Mouse (Mus musculus) olfactory bulb, adult 2 months (tissue): ENCODE measurements around the gene Nme2. TPM values are rescaled to one million over a fixed set of nuclear protein-coding genes. Genes with fewer than 3 reads are reported as not detected.
A peak's percentile ranks its signal among the peaks of the same experiment; 100 is the strongest.
"Not testable (repeated sequence)": the region's sequence is repeated elsewhere in the genome, so short reads cannot be mapped to it uniquely, and the experiment has no call there.

Experiments used
- H3K27ac ChIP-seq: fragments of 200-500 bp; 2 replicates; pipeline ENCODE4 v1.5.1; 2012; ENCODE audit warnings: low read depth, low read length; ENCODE audit not compliant: insufficient read depth
- H3K4me1 ChIP-seq: fragments of 200-500 bp; 2 replicates; pipeline ENCODE4 v1.6.1; 2012; ENCODE audit warnings: low read length; ENCODE audit not compliant: control insufficient read depth, insufficient read depth
- H3K4me3 ChIP-seq: fragments of 200-500 bp; 2 replicates; pipeline ENCODE4 v1.5.1; 2012; ENCODE audit warnings: mild to moderate bottlenecking, low read depth, low read length, moderate library complexity; ENCODE audit not compliant: insufficient read depth
- CTCF ChIP-seq: fragments of 200-500 bp; IDR thresholded peaks from 2 replicates; pipeline ENCODE4 v1.5.1; 2012; ENCODE audit warnings: low read depth, mild to moderate bottlenecking, low read length, moderate library complexity; ENCODE audit not compliant: insufficient read depth
- POLR2A ChIP-seq: fragments of 200-500 bp; IDR thresholded peaks from 2 replicates; pipeline ENCODE4 v1.6.1; 2012; ENCODE audit warnings: mild to moderate bottlenecking, low read depth, low read length, moderate library complexity; ENCODE audit not compliant: insufficient read depth
- WGBS: fragments of 180-500 bp; shearing (Covaris S2); methylation state at CpG from one replicate; pipeline ENCODE4 v1.1.7; 2018; 5-methylcytosine and 5-hydroxymethylcytosine counted together
- polyA plus RNA-seq: library from polyadenylated mRNA; stranded (reverse); fragments of >200 nt; gene quantifications from 2 replicates; pipeline ENCODE4 v1.2.4, GENCODE M21; 2012; ENCODE audit warnings: low replicate concordance; ENCODE audit not compliant: missing spikeins, insufficient read depth, insufficient read length

The Nme2 gene
- polyA plus RNA-seq, 1 experiment: not detected

DNA sequence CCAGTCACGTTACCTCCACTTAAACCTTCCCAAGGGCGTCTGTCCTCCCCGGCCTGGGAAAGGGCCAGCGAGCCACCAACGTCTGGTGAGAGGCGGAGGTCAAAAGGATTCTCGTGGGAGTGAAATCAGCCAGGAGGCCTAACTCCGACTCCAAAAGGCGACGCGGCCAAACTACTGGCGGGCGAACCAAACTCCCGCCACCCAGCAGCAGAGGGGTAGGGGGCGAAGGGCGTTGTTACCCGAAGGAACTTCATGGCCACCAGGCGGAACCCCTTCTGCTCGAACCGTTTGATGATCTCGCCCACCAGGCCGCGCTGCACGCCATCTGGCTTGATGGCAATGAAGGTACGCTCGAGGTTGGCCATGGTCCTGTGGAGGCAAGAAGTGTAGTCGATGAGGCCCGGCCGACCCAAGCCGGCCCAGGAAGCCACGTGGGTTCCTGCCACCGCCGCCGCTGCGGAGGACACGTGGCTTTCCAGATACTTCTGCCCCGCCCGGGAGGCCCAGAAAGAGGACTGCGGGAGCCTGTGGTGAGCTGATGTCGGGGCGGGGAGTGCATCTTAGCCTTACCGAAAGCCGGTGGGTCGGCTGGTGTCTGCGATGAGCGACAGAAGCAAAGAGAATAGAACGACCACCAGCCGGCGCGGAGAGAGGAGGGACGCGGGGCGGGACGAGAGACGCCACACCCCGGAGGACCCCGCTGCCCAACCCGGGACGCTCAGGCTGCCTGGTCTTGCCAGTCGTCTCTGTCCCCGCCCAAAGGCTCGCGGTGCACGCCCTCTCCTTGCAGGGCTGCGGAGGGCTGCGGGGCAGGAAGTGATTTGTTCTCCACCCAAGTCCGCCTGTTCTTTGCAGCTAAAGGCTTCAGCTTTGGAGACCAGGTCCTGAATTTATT, 556 bp downstream of the Nme2 start:
- WGBS: under 1% methylated on average over 67 of the region's 67 CpGs
- peak overlapping the region; percentile 55 for H3K27ac ChIP-seq
- peaks cover 19% of the 10 kb centered on the region for H3K4me1 ChIP-seq
- 0 out of 2 replicates have a peak, but pooled peaks have one; percentile 29 for TF ChIP-seq POLR2A
- TF ChIP-seq CTCF: peak; percentile 36; the same call in 1 of the 2 replicates
- peak overlapping the region; percentile 79 for H3K4me3 ChIP-seq

DNA sequence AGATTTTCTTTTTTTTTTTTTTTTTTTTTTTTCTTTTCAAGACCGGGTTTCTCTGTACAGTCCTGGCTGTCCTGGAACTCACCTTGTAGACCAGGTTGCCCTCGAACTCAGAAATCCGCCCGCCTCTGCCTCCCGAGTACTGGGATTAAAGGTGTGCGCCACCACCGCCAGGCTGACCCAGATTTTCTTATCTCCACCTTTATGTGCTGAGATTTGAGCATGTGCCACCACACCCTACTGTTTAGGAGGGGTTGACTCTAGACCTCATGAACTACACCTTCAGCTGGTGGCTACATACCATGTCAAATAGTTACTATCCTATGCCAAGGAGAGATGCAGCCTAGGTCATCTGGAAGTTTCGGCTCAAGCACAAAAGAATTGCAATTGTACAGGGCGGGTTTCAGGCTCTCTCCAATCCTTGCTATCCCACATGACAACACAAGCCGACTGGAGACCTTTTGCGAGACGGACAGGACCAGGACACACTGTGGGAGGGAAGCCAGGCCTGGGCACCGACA, 1.3 kb downstream of the Nme2 start:
- WGBS: 48% methylated on average over 13 of the region's 13 CpGs

DNA sequence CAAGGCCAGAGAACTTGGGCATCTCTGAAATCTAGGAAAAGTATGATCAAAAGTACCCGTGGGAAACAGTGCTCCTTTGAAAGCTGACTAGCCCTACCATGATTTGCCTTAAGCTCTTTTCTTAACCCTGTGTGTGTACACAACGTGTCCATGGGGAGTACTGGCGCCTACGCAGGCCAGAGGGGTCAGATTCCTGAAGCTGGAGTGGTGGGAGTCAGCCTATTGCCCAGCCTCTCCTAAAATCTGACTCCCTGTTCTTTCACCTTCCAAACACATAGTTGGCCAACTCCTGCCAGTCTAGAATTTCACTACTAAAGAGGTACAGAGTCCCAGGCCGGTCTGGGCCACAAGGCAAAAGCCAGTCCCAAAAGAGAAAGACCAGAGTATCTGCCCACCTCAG, 3.7 kb downstream of the Nme2 start:
- Histone ChIP-seq H3K4me1 (peaks cover 16% of the 10 kb centered on the region), H3K4me3 (no peak overlapping the region), H3K27ac (no peak overlapping the region)
- no peak for TF ChIP-seq POLR2A
- no peak for TF ChIP-seq CTCF
- 76% methylated on average over 5 of the region's 5 CpGs for WGBS

More for the DNA sequence above, 1.3 kb downstream of the Nme2 start:
- H3K27ac ChIP-seq: no peak overlapping the region
- peak overlapping the region; percentile 79 for H3K4me3 ChIP-seq
- TF ChIP-seq CTCF: no peak
- no peak for TF ChIP-seq POLR2A
- peaks cover 19% of the 10 kb centered on the region for H3K4me1 ChIP-seq

DNA sequence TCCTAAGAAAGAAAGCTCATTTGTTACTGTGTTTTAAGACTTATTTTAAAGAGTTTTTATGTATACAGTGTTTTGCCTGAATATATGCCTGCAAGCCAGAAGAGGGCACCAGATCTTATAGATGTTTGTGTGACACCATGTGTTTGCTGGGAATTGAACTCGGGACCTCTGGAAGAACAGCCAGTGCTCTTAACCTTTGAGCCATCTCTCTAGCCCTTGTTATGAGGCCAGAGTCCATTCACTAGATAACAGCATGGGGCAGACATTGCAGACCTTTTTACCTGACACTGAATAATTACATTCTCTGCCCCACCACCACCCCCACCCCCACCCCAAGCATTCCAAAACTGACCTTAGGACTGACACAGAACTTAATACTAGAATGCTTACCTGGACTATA, 6.0 kb downstream of the Nme2 start:
- TF ChIP-seq POLR2A (no peak), CTCF (no peak)
- Histone ChIP-seq H3K4me3 (no peak overlapping the region), H3K4me1 (peaks cover 7% of the 10 kb centered on the region), H3K27ac (no peak overlapping the region)
- 91% methylated on average over 1 of the region's 1 CpGs for WGBS

DNA sequence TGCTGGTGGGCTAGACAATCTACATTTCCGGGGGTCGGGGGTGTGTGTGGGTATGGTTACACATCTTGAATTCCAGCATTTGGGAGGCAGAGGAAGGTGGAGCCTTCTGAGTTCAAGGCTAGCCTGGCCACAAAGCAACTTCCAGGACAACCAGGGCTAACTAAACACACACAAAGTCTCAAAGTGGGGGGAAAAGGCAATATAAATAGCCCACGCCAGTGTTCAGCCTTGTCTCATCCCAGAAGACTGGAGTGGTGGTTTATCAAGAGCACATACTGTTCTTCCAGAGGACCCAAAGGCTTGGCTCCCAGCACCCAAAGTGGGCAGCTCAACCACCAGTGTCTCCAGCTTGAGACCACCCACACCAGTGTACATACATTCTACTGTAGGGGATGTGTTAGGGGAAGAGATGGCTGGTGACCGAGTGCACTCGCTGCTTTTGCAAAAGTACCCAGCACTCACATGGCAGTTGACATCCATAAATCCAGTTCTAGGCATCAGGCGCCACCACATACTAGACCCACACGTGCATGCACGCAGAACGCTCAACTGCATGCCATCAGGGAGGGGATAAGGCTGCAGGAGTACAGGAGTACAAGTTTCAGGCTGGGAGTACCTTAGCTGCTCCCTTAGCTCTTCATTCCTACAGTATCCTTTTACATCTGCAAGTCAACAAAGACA, 7.0 kb downstream of the Nme2 start:
- 92% methylated on average over 9 of the region's 9 CpGs for WGBS
- H3K4me3 ChIP-seq: no peak overlapping the region
- no peak overlapping the region for H3K27ac ChIP-seq
- H3K4me1 ChIP-seq: 0 out of 2 replicates have a peak, but pooled peaks cover 3% of the 10 kb centered on the region
- no peak for TF ChIP-seq CTCF
- TF ChIP-seq POLR2A: no peak

DNA sequence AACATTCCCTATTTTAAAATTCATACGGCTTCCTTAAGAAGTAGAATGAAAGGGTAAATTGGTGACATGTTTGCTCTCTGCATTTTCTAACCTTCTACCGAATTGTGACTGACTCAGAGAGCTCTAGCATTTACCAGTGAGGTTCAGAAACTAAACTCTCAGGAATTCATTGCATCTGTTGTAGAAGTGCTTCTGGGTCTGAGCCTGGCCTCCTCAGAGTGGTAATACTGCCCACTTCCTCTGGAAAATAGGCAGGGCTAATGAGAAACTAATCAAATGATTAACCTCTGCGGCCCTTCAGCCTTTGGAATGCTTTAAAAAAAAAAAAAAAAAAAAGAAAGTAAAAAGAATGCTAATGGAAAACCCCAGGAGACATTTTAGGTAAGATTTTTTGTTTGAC, 11.1 kb downstream of the Nme2 start:
- Histone ChIP-seq H3K27ac (no peak overlapping the region), H3K4me1 (no peaks in the 10 kb centered on the region), H3K4me3 (no peak overlapping the region)
- TF ChIP-seq CTCF (no peak), POLR2A (no peak)
- 76% methylated on average over 3 of the region's 3 CpGs for WGBS

DNA sequence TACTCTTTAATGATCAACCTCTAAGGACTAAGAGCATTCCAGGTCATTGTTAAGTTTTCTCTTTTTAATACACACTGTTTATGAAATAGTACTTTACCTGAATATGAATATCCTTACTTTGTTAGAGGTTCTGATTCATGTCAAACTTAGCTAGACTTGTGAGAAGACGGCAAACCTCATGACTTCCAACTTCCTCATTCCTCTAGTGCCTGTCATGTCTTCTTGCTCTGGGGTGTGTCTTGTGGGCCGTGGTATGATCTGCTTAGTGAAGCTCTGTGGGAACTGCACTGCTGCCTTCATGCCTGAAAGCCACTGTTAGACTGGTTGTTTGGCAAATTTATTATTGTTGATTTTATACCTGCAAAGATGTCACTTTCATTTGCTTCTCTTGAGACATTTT, 15.2 kb downstream of the Nme2 start:
- no peaks in the 10 kb centered on the region for H3K4me1 ChIP-seq
- H3K27ac ChIP-seq: no peak overlapping the region
- H3K4me3 ChIP-seq: no peak overlapping the region
- 80% methylated on average over 2 of the region's 2 CpGs for WGBS
- TF ChIP-seq POLR2A: no peak
- TF ChIP-seq CTCF: no peak

DNA sequence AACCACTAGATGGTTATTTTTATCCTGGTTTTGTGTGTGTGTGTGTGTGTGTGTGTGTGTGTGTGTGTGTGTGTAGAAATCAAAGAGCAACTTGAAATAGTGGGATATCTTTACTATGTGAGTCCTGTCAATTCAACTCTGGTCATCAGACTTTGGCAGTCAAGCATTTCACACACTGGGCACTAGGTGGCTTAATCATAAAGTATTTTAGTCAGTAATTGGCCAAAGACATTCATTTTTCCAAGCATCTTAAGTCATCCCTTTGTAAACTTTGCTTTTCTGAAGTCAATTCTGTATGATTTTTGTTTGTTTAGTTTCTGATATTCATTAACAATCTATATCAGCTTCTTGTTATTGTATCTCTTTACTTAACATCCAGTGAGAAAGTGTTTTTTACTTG, 27.0 kb downstream of the Nme2 start:
- Histone ChIP-seq H3K4me3 (no peak overlapping the region), H3K27ac (no peak overlapping the region), H3K4me1 (no peaks in the 10 kb centered on the region)
- TF ChIP-seq CTCF (no peak), POLR2A (no peak)

DNA sequence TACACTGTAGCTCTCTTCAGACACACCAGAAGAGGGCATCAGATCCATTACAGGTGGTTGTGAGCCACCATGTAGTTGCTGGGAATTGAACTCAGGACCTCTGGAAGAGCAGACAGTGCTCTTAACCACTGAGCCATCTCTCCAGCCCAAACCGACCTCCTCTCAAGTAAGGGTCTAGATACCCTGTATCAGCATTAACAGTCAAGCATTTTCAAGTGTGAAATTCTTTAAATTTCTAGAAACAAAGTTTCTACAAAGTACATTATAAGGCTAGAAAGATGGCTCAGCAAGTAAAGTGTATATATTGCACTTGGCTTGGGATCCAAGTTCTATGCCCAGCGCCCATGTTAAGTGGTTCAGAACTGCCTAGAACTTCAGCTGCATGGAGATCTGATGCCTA, 41.0 kb downstream of the Nme2 start:
- H3K4me3 ChIP-seq, H3K27ac ChIP-seq, H3K4me1 ChIP-seq: not testable (repeated sequence)
- 92% methylated on average over 2 of the region's 2 CpGs for WGBS
